Mouse (Mus musculus) spleen, adult 2 months (tissue): Measurements from ENCODE around the gene Wdfy3. TPM values are rescaled to one million over a fixed set of nuclear protein-coding genes. Genes with fewer than 3 reads are reported as not detected.

ENCODE experiments used
- DNase-seq, 2 experiments: peaks; one replicate each; pipeline versions ENCODE4 v3.0.0 to v3.0.0-alpha.2; 2012 to 2021; ENCODE audit warnings: low spot score in 2 of 2, low read depth in 1 of 2
- H3K27ac ChIP-seq: fragments of 200-500 bp; 2 replicates; pipeline ENCODE4 v1.5.1; 2012; ENCODE audit warnings: low read length, inconsistent platforms; ENCODE audit not compliant: insufficient read depth
- H3K27me3 ChIP-seq: fragments of 200-500 bp; 2 replicates; pipeline ENCODE4 v1.6.1; 2012; ENCODE audit warnings: mild to moderate bottlenecking, moderate library complexity, low read length, inconsistent platforms; ENCODE audit not compliant: control insufficient read depth, insufficient read depth
- H3K36me3 ChIP-seq: fragments of 200-500 bp; 2 replicates; pipeline ENCODE4 v1.6.1; 2012; ENCODE audit warnings: mild to moderate bottlenecking, low read length, inconsistent platforms; ENCODE audit not compliant: control insufficient read depth, insufficient read depth
- H3K4me1 ChIP-seq: fragments of 200-500 bp; 2 replicates; pipeline ENCODE4 v1.6.1; 2011; ENCODE audit warnings: inconsistent platforms; ENCODE audit not compliant: control insufficient read depth, insufficient read depth, insufficient read length
- H3K4me3 ChIP-seq: fragments of 200-500 bp; 2 replicates; pipeline ENCODE4 v1.5.1; 2011; ENCODE audit warnings: mild to moderate bottlenecking, inconsistent platforms; ENCODE audit not compliant: insufficient read depth, insufficient read length; ENCODE audit errors: extremely low read depth
- CTCF ChIP-seq: fragments of 200-500 bp; IDR thresholded peaks from 2 replicates; pipeline ENCODE4 v1.5.1; 2011; ENCODE audit warnings: mild to moderate bottlenecking, inconsistent platforms; ENCODE audit not compliant: insufficient read depth, insufficient read length, insufficient replicate concordance; ENCODE audit errors: extremely low read depth
- POLR2A ChIP-seq: fragments of 200-500 bp; IDR thresholded peaks from 2 replicates; pipeline ENCODE4 v1.6.1; 2011; ENCODE audit warnings: low read depth, low read length, inconsistent platforms
- WGBS: fragments of 180-500 bp; shearing (Covaris S2); methylation state at CpG from one replicate; pipeline ENCODE4 v1.1.7; 2018; 5-methylcytosine and 5-hydroxymethylcytosine counted together
- polyA plus RNA-seq: library from polyadenylated mRNA; depleted of rRNA; stranded (reverse); fragments of >200 nt; gene quantifications from 2 replicates; pipeline ENCODE4 v1.2.3, GENCODE M21; 2012

Gene Wdfy3
- polyA plus RNA-seq, 1 experiment, result 12.0 TPM

DNA sequence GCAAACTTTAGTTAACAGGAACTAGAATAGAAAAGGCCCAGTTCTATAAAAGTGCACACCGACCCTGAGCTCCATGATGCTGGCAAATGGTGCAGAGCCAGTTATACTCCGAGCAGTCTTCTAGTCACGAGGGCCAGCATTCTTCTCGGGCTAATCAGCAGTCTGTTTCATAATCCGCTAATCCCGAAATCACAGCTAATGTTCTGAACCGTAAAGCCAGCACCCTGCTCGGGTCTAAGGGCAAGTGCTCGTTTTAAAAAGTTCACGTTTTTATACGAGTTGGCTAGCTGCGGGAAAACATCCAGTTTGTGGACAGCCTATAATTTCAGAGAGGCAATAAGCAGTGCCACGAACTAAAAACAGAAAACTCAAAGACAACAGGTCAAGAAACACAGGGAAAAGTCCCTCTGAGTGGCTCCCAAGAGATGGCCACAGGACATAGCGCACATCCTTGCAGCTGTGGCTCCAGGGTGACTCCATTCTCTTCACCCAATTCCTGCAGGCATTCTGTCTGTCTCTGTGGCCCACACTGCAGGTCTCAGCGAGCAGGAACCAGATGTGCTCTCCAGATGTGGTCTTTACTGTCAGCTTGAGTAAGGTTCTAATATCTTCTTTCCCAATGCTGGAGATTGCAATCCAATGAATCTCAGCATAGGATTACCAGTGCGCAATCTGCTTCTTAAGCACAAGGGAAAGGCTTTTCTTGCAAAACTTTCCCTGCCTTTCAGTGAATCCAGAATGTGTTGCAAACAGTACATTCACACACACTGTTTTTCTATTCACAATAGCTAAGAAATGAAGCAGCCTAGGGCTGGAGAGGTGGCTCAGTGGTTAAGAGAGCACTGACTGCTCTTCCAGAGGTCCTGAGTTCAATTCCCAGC lies 47.5 kb downstream of the Wdfy3 start:
- Histone ChIP-seq H3K36me3 (no peaks in the 10 kb centered on the region), H3K27me3 (no peaks in the 10 kb centered on the region), H3K27ac (no peak overlapping the region), H3K4me1 (no peaks in the 10 kb centered on the region), H3K4me3 (no peak overlapping the region)
- DNase-seq, result no peak
- 91% methylated on average over 16 of the region's 16 CpGs for WGBS
- TF ChIP-seq POLR2A (no peak), CTCF (no peak)

DNA sequence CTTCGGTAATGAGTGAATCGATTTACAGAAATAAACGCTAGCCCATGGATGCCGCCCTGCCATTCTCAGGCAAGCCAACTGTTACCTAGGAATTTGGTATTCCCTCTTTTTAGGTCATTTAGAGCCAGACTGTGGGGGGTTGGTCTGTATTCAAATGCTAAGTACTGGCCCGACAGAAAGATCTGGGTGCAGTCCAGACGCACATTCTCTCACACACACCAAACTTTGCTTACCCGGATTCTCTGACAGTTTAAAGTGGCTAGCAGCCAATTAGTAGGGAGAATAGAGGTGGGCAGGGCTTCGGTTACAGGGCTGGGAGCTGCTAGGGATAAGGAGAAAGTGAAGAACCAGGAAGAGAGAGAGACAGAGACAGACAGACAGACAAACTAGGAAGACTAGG lies 55.5 kb downstream of the Wdfy3 start:
- Histone ChIP-seq H3K36me3 (no peaks in the 10 kb centered on the region), H3K4me3 (no peak overlapping the region), H3K4me1 (no peaks in the 10 kb centered on the region), H3K27me3 (no peaks in the 10 kb centered on the region), H3K27ac (no peak overlapping the region)
- no peak for TF ChIP-seq CTCF
- TF ChIP-seq POLR2A, result no peak
- 92% methylated on average over 8 of the region's 8 CpGs for WGBS
- no peak for DNase-seq

DNA sequence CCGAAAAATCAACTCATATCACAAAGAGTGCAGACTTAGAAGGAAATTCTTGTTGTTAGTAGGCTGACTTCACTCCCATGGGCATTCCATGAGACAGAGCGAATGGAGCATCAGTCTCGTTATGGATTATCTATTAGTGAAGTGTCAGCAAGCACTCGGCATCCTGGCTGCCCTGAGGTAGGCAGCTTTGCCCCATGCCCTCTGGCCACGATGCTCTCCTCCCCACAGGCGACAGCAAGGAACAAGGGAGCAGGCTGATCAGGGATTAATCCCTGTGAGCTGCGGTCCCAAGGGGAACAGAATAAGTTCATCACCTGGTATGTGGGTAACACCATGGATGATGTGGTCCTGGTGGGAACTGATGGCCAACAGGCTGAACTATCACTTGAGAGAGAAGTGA lies 55.9 kb downstream of the Wdfy3 start:
- Histone ChIP-seq H3K4me3 (no peak overlapping the region), H3K27ac (no peak overlapping the region), H3K36me3 (no peaks in the 10 kb centered on the region), H3K4me1 (no peaks in the 10 kb centered on the region), H3K27me3 (no peaks in the 10 kb centered on the region)
- TF ChIP-seq POLR2A, result no peak
- no peak for TF ChIP-seq CTCF
- no peak for DNase-seq
- WGBS, result 96% methylated on average over 7 of the region's 7 CpGs

DNA sequence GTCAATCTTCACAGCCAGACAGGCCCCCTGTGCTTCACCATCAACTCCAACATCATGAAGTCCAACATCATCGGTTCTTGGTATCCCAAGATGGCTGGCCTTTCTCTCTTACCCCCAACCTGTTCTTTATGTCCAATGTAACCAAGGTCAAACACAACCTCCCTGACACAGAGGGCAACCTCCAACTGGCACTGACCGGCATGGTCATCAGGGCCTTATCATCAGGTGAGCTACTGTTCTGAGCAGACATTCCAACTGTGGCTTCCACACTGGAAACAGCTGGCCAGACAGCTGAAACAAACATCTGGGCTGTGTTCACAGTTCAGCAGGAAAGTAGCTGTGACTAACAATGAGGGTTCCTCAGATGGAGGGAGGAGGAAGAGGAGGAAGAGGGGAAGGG lies 58.8 kb downstream of the Wdfy3 start:
- no peaks in the 10 kb centered on the region for H3K27me3 ChIP-seq
- 92% methylated on average over 2 of the region's 2 CpGs for WGBS
- no peaks in the 10 kb centered on the region for H3K4me1 ChIP-seq
- no peak for TF ChIP-seq POLR2A
- TF ChIP-seq CTCF, result no peak
- DNase-seq, result no peak
- no peak overlapping the region for H3K27ac ChIP-seq
- no peak overlapping the region for H3K4me3 ChIP-seq
- H3K36me3 ChIP-seq, result no peaks in the 10 kb centered on the region

DNA sequence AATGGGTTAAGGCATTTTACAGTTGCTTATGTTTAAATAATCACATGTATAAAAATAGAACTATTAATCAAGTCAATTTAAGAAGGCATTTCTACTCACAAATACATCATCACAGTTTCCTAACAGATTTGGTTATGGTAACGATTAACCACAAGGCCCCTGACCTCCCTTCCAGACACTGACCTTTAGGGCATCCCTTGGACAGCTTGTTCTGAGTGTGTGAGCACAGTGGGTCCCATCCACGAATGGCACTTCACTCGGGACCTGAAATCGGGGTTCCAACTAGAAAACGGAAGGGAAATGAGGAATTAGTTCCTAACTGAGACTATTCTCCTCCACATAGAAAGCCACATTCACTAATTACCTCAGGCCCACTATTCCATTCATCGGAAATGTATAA lies 60.1 kb downstream of the Wdfy3 start:
- Histone ChIP-seq H3K27me3 (no peaks in the 10 kb centered on the region), H3K4me3 (no peak overlapping the region), H3K36me3 (no peaks in the 10 kb centered on the region), H3K27ac (no peak overlapping the region), H3K4me1 (no peaks in the 10 kb centered on the region)
- WGBS, result 88% methylated on average over 6 of the region's 6 CpGs
- TF ChIP-seq POLR2A (no peak), CTCF (no peak)
- DNase-seq, result no peak

DNA sequence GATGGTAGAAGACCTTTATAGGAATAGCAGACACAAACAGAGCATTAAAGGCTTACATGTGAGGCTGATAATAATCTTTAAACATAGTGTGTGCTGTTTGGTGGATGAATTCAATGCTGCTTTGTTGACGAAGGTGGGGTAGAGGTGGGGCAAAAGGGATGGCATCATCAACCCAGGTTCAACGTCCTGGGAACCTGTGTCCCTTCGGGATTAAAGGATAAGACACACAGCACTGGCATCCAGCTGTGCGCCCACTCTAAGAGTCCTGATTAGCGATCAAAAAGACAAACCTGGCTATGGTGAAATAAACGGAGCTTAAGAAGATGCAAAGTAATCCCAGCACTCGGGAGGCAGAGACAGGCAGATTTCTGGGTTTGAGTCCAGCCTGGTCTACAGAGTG lies 61.0 kb downstream of the Wdfy3 start:
- H3K4me3 ChIP-seq, result no peak overlapping the region
- no peaks in the 10 kb centered on the region for H3K27me3 ChIP-seq
- H3K27ac ChIP-seq, result no peak overlapping the region
- WGBS, result 93% methylated on average over 7 of the region's 7 CpGs
- H3K36me3 ChIP-seq, result no peaks in the 10 kb centered on the region
- DNase-seq, result no peak
- no peaks in the 10 kb centered on the region for H3K4me1 ChIP-seq
- TF ChIP-seq CTCF, result no peak
- no peak for TF ChIP-seq POLR2A
